Mouse (Mus musculus) cerebellum, postnatal 36 days (tissue): ENCODE measurements at regions not wholly inside any gene's neighbourhood (a gene's known extent, or its start where the extent isn't known, plus 50 kb on each side); places are given as distances from the start of the nearest gene placed in this dataset.
A peak's percentile ranks its signal among the peaks of the same experiment; 100 is the strongest.
"Not testable (repeated sequence)": the region's sequence is repeated elsewhere in the genome, so short reads cannot be mapped to it uniquely, and the experiment has no call there.

Experiments used
- DNase-seq, 2 experiments: peaks; one replicate each; pipeline ENCODE4 v3.0.0; 2021 to 2022; ENCODE audit warnings: mixed read lengths in 2 of 2

DNA sequence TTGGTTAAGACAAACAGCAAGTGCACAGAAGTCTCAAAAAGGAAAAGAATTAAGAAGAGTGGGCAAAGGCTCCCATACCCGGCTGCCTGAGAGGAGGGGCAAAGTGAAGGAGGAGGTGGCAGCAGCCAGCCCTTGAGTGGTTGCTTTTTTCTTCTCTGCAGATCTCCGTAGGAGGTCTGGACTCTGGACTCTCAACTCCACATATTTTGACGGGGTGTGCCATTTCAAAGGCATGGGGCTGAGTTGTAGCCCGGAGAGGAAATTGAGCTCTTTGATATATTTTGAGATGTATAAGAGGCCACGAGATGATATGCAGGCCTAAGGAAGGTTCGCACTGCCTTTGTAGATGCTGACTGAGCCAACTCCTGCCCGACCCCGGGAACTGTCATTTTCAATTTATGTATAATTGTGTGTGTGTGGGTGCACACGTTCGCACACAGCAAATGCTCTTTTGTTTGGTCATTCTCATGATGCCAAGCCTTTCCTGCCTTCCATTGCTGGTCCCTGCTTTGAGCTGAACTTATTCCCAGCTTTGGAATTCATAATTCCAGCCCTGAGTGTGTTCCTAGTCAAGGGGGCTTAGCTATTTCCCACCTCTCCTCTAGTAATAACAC, 56.4 kb downstream of the Cxcr4 start:
- DNase-seq = no peak

DNA sequence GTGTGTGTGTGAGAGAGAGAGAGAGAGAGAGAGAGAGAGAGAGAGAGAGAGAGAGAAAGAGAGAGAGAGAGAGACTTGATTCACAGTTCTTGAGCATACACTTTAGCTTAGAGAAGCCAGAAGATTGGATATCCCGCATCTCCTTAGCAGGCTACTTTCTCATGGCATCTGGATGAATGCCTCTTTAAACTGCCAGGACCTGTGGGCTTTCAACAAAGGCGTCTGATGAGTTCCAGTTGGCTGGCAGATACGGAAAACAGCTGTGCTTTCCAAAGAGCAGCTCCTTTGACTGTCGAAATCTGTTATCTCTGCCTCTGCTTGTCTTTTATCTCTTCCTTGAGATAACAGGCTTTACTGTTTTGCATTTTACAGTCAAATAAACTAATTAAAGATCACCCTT, 59.5 kb downstream of the Cxcr4 start:
- DNase-seq = no peak

GRCm38 (mm10) chr1:128529808-128530545, 62.1 kb downstream of the Cxcr4 start:
- DNase-seq = no peak

DNA sequence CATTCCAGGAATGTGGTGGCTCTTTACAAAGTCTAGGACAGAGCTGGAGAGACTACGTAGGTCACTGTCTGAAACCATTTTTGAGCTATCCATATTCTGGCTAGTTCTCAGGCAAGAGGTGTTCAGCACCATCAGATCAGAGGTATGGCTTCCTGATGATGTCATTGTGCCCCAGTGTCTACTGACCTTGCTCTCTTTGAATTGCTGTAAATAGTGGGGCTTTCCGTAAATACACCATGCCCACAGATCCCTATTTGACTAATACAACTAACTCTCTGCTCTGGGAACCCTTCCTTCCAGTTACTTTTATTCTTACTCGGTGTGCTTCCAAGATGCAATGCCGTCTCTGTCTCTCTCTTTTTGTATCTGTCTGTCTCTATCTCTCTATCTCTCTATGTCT, 72.9 kb downstream of the Cxcr4 start:
- DNase-seq = no peak

- DNase-seq = no peak
These were observed 73.6 kb downstream of the Cxcr4 start for GRCm38 (mm10) chr1:128518514-128518913.

GRCm38 (mm10) chr1:128517351-128517750, 74.7 kb downstream of the Cxcr4 start:
- DNase-seq = no peak

DNA sequence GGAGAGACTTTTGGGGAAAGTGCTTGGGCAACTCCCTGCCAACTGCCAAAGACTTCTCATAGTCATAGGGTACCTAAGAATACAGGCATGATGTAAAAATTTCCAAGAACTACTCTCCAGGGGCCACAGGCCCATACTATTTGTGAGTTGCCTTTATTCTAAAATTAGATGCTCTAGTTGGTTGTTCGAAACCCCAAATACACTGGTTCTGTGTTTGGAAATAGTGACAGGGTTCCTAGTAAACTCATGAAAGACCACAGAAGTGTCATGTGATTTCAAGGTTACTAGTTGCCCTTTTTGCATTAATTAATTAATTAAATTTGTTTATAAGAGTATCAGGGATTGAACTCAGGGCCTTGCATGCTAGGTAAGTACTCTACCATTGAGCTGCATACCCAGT, 77.8 kb downstream of the Cxcr4 start:
- no peak for DNase-seq

GRCm38 (mm10) chr1:128513911-128514310, 78.2 kb downstream of the Cxcr4 start:
- DNase-seq = no peak

GRCm38 (mm10) chr1:128513153-128513552, 78.9 kb downstream of the Cxcr4 start:
- DNase-seq = no peak

- DNase-seq = no peak
These were observed 83.2 kb downstream of the Cxcr4 start for GRCm38 (mm10) chr1:128508816-128509461.

DNA sequence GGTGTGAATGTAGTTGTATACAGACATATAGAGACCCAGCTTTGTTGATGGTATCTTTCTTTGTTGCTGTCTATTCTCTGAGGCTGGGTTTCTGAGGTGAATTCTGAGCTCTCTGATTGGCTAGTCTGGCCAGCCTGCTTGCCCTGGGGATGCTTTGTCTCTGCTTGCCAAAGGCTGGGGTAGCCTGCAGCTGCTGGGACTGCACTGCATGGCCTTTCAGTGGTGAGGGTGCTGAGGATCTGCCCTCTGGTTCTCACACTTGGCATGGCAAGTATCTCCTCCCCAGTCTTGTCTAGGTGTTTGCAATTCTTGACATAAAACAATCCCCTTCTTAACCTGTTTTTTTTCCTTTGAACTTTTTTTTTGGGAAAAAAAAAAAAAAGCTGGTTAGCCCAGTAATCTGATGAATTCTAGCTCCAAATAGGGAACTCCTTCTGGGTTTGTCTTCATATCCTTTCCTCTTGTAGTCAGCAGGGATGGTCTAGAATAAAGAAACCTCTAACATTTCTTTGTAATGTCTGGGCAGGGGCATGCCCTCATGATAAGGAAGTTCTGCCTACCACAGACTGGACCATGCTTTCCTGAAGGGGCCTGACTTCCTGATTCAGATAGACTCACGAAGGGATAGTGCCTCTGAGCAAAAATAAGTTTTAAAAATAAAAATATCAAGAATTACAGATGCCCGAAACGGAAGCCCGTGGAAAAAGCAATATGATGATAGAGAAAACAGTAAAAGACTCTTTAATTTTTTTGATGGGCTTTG, 85.4 kb downstream of the Cxcr4 start:
- DNase-seq = no peak

DNA sequence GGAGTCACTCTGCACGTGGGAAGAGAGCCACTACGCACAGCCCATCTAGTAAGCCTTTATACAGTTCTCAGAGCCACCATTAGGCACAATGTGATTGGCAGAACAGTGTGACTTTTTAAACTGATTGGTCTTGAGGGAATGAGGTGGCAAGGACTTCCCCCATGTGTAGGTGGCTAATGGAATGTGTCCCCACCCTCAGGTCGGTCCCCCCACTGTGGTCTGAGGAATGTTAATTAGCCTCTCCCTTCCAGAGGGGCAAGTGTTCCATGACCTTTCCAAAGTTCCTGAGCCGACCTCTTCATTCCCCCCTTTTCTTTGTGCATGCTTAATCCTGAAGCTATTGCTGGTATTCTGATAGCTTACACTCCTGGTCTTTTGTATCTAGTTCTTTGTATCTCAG, 87.2 kb upstream of the Dars start:
- DNase-seq = no peak

DNA sequence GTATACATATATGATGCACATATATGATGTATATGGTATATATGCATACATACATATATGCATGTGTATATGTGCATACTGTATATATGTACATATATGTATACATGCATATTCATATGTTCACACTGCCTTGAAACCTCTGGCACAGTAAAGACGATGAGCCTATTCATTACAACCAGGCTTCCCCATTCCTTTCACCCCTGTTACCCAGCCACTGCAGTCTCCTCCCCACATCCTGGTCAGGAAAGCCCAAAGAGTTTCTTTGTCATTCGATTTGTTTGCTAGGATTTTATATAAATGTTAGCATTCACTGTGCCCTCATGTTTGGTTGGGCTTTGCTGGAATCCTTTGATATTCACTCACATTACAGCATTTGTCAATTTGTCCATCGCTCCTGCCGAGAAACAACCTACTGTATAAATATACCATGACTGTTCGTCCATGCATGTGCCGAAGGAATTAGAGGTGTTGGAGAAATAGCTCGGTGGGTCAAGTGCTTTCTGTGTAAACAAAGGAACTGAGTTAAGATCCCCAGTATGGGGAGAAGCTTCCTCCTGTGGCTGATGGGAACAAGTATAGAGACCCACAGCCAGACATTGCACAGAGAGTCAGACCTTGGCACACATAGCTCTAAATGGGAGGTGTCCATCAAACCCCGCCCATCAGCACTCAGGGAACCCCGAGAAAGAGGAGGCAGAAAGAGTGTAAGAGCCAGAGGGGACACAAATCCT, 81.0 kb upstream of the Dars start:
- no peak for DNase-seq

DNA sequence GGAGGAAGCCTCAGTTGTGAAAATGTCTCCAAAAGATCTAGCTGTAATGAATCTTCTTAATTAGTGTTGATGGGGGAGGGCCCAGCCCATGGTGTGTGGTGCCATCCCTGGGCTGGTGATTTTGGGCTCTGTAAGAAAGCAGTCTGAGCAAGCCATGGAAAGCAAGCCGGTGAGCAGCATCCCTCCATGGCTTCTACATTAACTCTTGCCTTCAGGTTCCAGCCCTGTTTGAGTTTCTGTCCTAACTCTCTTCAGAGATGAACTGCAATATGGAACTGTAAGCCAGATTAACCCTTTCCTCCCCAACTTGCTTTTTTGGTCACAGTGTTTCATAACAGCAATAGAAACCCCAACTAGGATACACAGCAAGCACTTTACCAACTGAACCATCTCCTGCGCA, 75.1 kb upstream of the Dars start:
- DNase-seq = no peak

DNA sequence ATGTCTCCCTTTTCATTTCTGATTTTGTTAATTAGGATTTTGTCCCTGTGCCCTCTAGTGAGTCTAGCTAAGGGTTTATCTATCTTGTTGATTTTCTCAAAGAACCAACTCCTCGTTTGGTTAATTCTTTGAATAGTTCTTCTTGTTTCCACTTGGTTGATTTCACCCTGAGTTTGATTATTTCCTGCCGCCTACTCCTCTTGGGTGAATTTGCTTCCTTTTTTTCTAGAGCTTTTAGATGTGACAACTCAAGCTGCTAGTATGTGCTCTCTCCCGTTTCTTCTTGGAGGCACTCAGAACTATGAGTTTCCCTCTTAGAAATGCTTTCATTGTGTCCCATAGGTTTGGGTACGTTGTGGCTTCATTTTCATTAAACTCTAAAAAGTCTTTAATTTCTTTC, 70.0 kb upstream of the Dars start:
- DNase-seq = not testable (repeated sequence)

DNA sequence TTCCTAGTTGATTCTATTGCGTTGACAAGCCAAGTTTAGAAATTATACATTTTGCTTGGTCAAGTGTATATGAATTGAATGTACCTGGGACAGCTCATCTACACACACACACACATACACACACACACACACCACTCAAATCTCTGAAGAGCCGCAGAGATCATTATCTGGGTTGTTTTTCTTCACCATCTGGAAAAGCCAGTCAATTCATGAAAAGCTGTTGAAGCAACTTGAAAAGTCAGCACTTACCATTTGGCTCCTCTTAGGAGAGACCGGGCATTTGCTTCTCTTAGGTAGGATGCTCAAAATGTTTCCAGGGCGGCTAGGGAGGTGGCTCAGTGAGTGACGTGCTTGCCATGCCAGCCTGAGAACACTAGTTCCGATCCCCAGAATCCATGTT, 61.2 kb upstream of the Dars start:
- no peak for DNase-seq

DNA sequence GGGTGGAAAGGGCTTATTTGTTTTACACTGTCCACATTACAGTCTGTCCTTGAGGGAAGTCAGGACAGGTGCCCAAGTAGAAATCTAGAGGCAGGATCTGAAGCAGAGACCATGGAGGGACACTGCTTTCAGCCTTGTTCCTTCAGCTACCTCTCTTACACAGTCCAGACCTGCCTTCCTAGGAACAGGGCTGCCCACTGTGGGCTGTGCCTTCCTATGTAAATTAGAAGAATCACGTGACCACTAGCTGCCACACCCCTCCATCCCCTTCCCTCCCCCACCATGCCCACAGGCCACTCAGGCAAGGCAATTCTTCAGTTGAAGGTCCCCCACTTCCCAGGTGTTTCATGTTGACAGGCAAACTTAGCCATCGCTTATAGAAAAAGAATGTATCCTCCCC, 60.5 kb upstream of the Dars start:
- no peak for DNase-seq

- DNase-seq = no peak
These were observed 55.6 kb upstream of the Dars start for GRCm38 (mm10) chr1:128472713-128473230.

GRCm38 (mm10) chr1:128472022-128472712, 55.0 kb upstream of the Dars start:
- peak; percentile 15 to 25 for DNase-seq

DNA sequence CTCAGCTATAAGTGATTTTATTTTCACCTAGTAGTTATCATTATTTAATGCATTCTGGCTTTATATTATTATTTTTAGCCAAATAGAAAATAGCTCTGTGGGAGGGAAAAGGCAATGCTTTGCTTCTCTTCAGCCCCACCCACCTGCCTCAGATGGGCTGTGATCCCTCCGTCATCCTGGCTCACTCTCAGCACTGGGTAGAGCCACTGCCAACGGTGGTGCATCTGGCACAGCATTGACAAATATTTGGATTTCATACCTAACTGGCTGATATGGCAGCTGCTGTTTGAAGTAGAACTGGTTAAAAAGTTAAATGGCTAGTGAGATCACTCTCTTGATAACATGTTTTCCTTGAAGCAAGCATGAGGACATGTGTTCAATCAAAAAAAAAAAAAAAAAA, 53.6 kb upstream of the Dars start:
- no peak for DNase-seq

GRCm38 (mm10) chr1:128469054-128469453, 51.9 kb upstream of the Dars start:
- DNase-seq = no peak
